Mouse (Mus musculus): ENCODE data around the gene Hhipl1. TPM values are rescaled to one million over a fixed set of nuclear protein-coding genes. Genes with fewer than 3 reads are reported as not detected.

Gene Hhipl1
- polyA plus RNA-seq, 1 experiment from 2014 or later: 0.43 TPM

GRCm38 (mm10) chr12:108274661-108275507 lies 31.2 kb upstream of the Hhipl1 start, which contains the start of gene Ccdc85c:
Ccdc85c (minus strand) TSS chr12:108275425.
- H3K4me2 ChIP-seq (ENCODE audit: low read depth, low read length): peak within 1 kb of the TSS; percentile 100
- DNase-seq (ENCODE audit: low spot score) (peak; percentile 57), ATAC-seq (replicated peaks; ENCODE audit: insufficient number of reproducible peaks, low FRiP score, low TSS enrichment, low read depth) (no peak)
- peak within 1 kb of the TSS; percentile 85 for H3K27ac ChIP-seq (replicated peaks; ENCODE audit: low read depth, low read length)
- under 1% methylated on average over 77 of the region's 120 CpGs for WGBS
- peak within 1 kb of the TSS; percentile 84 for H3K9ac ChIP-seq (replicated peaks; ENCODE audit: low read length)
- peak within 1 kb of the TSS; percentile 79 for H3K4me3 ChIP-seq (ENCODE audit: low read depth, low read length)
- no peaks in the 10 kb centered on the region for H3K36me3 ChIP-seq (replicated peaks; ENCODE audit: control insufficient read depth, insufficient read depth, low read depth, low read length)
- H3K27me3 ChIP-seq (ENCODE audit: control insufficient read depth, insufficient read depth, low read length): no peaks in the 10 kb centered on the region
- H3K9me3 ChIP-seq (replicated peaks; ENCODE audit: control insufficient read depth, low read length): no peaks in the 10 kb centered on the region
- peaks cover 17% of the 10 kb centered on the region for H3K4me1 ChIP-seq (ENCODE audit: control insufficient read depth, insufficient read depth, low read length)

- DNase-seq (ENCODE audit: low spot score) (peak; percentile 97), ATAC-seq (replicated peaks; ENCODE audit: insufficient number of reproducible peaks, low FRiP score, low TSS enrichment, low read depth) (peak; percentile 91)
- peak overlapping the region; percentile 79 for H3K4me3 ChIP-seq (ENCODE audit: low read depth, low read length)
- under 1% methylated on average over 35 of the region's 37 CpGs for WGBS
- H3K27ac ChIP-seq (replicated peaks; ENCODE audit: low read depth, low read length): peak overlapping the region; percentile 85
- H3K4me2 ChIP-seq (ENCODE audit: low read depth, low read length): peak overlapping the region; percentile 100
- H3K4me1 ChIP-seq (ENCODE audit: control insufficient read depth, insufficient read depth, low read length): peaks cover 17% of the 10 kb centered on the region
- H3K9ac ChIP-seq (replicated peaks; ENCODE audit: low read length): peak overlapping the region; percentile 82
- H3K36me3 ChIP-seq (replicated peaks; ENCODE audit: control insufficient read depth, insufficient read depth, low read depth, low read length): no peaks in the 10 kb centered on the region
- H3K27me3 ChIP-seq (ENCODE audit: control insufficient read depth, insufficient read depth, low read length): no peaks in the 10 kb centered on the region
- H3K9me3 ChIP-seq (replicated peaks; ENCODE audit: control insufficient read depth, low read length): no peaks in the 10 kb centered on the region
Measured at GRCm38 (mm10) chr12:108275508-108275890, 30.6 kb upstream of the Hhipl1 start.

GRCm38 (mm10) chr12:108275920-108276822 lies 29.9 kb upstream of the Hhipl1 start:
- peaks cover 17% of the 10 kb centered on the region for H3K4me1 ChIP-seq (ENCODE audit: control insufficient read depth, insufficient read depth, low read length)
- peak overlapping the region; percentile 79 for H3K4me3 ChIP-seq (ENCODE audit: low read depth, low read length)
- H3K9me3 ChIP-seq (replicated peaks; ENCODE audit: control insufficient read depth, low read length): no peaks in the 10 kb centered on the region
- H3K27me3 ChIP-seq (ENCODE audit: control insufficient read depth, insufficient read depth, low read length): no peaks in the 10 kb centered on the region
- DNase-seq (ENCODE audit: low spot score) (peak; percentile 64), ATAC-seq (replicated peaks; ENCODE audit: insufficient number of reproducible peaks, low FRiP score, low TSS enrichment, low read depth) (peak; percentile 66)
- under 1% methylated on average over 44 of the region's 47 CpGs for WGBS
- H3K9ac ChIP-seq (replicated peaks; ENCODE audit: low read length): peak overlapping the region; percentile 82
- no peaks in the 10 kb centered on the region for H3K36me3 ChIP-seq (replicated peaks; ENCODE audit: control insufficient read depth, insufficient read depth, low read depth, low read length)
- H3K4me2 ChIP-seq (ENCODE audit: low read depth, low read length): peak overlapping the region; percentile 84
- H3K27ac ChIP-seq (replicated peaks; ENCODE audit: low read depth, low read length): peak overlapping the region; percentile 85

GRCm38 (mm10) chr12:108277341-108277841 lies 28.7 kb upstream of the Hhipl1 start:
- Histone ChIP-seq H3K36me3 (replicated peaks; ENCODE audit: control insufficient read depth, insufficient read depth, low read depth, low read length) (no peaks in the 10 kb centered on the region), H3K27me3 (ENCODE audit: control insufficient read depth, insufficient read depth, low read length) (no peaks in the 10 kb centered on the region), H3K4me3 (ENCODE audit: low read depth, low read length) (peak overlapping the region; percentile 22), H3K9me3 (replicated peaks; ENCODE audit: control insufficient read depth, low read length) (no peaks in the 10 kb centered on the region), H3K4me2 (ENCODE audit: low read depth, low read length) (peak overlapping the region; percentile 39), H3K9ac (replicated peaks; ENCODE audit: low read length) (peak overlapping the region; percentile 39; the same call in 1 of the 2 replicates), H3K27ac (replicated peaks; ENCODE audit: low read depth, low read length) (peak overlapping the region; percentile 47; the same call in 1 of the 2 replicates), H3K4me1 (ENCODE audit: control insufficient read depth, insufficient read depth, low read length) (peaks cover 14% of the 10 kb centered on the region)
- peak; percentile 62 for DNase-seq (ENCODE audit: low spot score)
- 2% methylated on average over 12 of the region's 12 CpGs for WGBS
- ATAC-seq (replicated peaks; ENCODE audit: insufficient number of reproducible peaks, low FRiP score, low TSS enrichment, low read depth): no peak

- Histone ChIP-seq H3K4me1 (ENCODE audit: control insufficient read depth, insufficient read depth, low read length) (peaks cover 8% of the 10 kb centered on the region), H3K4me2 (ENCODE audit: low read depth, low read length) (peak overlapping the region; percentile 39), H3K27ac (replicated peaks; ENCODE audit: low read depth, low read length) (no peak overlapping the region), H3K4me3 (ENCODE audit: low read depth, low read length) (no peak overlapping the region), H3K9ac (replicated peaks; ENCODE audit: low read length) (no peak overlapping the region), H3K9me3 (replicated peaks; ENCODE audit: control insufficient read depth, low read length) (no peaks in the 10 kb centered on the region), H3K27me3 (ENCODE audit: control insufficient read depth, insufficient read depth, low read length) (no peaks in the 10 kb centered on the region), H3K36me3 (replicated peaks; ENCODE audit: control insufficient read depth, insufficient read depth, low read depth, low read length) (no peaks in the 10 kb centered on the region)
- 36% methylated on average over 15 of the region's 15 CpGs for WGBS
- ATAC-seq (replicated peaks; ENCODE audit: insufficient number of reproducible peaks, low FRiP score, low TSS enrichment, low read depth) (no peak), DNase-seq (ENCODE audit: low spot score) (no peak)
Measured at GRCm38 (mm10) chr12:108278221-108278918, 27.7 kb upstream of the Hhipl1 start.

GRCm38 (mm10) chr12:108284455-108285224 lies 21.4 kb upstream of the Hhipl1 start:
- peak; percentile 53 for DNase-seq (ENCODE audit: low spot score)
- no peak overlapping the region for H3K4me3 ChIP-seq (ENCODE audit: low read depth, low read length)

More at GRCm38 (mm10) chr12:108284455-108285224, 21.4 kb upstream of the Hhipl1 start:
- no peaks in the 10 kb centered on the region for H3K27me3 ChIP-seq (ENCODE audit: control insufficient read depth, insufficient read depth, low read length)
- H3K9me3 ChIP-seq (replicated peaks; ENCODE audit: control insufficient read depth, low read length): no peaks in the 10 kb centered on the region
- H3K9ac ChIP-seq (replicated peaks; ENCODE audit: low read length): no peak overlapping the region
- ATAC-seq (replicated peaks; ENCODE audit: insufficient number of reproducible peaks, low FRiP score, low TSS enrichment, low read depth): no peak
- H3K4me1 ChIP-seq (ENCODE audit: control insufficient read depth, insufficient read depth, low read length): peaks cover 3% of the 10 kb centered on the region; the same call in 1 of the 2 replicates
- no peak overlapping the region for H3K4me2 ChIP-seq (ENCODE audit: low read depth, low read length)
- H3K36me3 ChIP-seq (replicated peaks; ENCODE audit: control insufficient read depth, insufficient read depth, low read depth, low read length): no peaks in the 10 kb centered on the region
- H3K27ac ChIP-seq (replicated peaks; ENCODE audit: low read depth, low read length): no peak overlapping the region
- WGBS: 33% methylated on average over 13 of the region's 14 CpGs
